Mouse (Mus musculus): ENCODE measurements around the gene Crp.

GRCm38 (mm10) chr1:172704769-172705168 lies 6.9 kb downstream of the Crp start:
- TF ChIP-seq CTCF (IDR thresholded peaks at IDR 0.05; ENCODE audit: control insufficient read depth, insufficient read depth, low read length) (no peak), POLR2A (IDR thresholded peaks at IDR 0.05; ENCODE audit: borderline replicate concordance, control insufficient read depth, low read depth, low read length) (no peak)
